Mouse (Mus musculus): ENCODE measurements at regions not wholly inside any gene's neighbourhood (a gene's known extent, or its start where the extent isn't known, plus 50 kb on each side); places are given as distances from the start of the nearest gene placed in this dataset.

- no peak for ATAC-seq
Observed at GRCm38 (mm10) chr10:17476720-17477119, 246.3 kb upstream of the Cited2 start.

- no peak for ATAC-seq
Observed at GRCm38 (mm10) chr10:17478761-17479632, 244.0 kb upstream of the Cited2 start.

GRCm38 (mm10) chr10:17482751-17483150 is 240.3 kb upstream of the Cited2 start:
- no peak for ATAC-seq

- ATAC-seq, result no peak
Observed at GRCm38 (mm10) chr10:17485049-17485449, 238.0 kb upstream of the Cited2 start.

- ATAC-seq, result no peak
Observed at GRCm38 (mm10) chr10:17485515-17485914, 237.5 kb upstream of the Cited2 start.

- ATAC-seq, result no peak
Observed at GRCm38 (mm10) chr10:17486011-17486410, 237.0 kb upstream of the Cited2 start.

GRCm38 (mm10) chr10:17487460-17487859 is 235.6 kb upstream of the Cited2 start:
- ATAC-seq, result no peak

- no peak for ATAC-seq
Observed at GRCm38 (mm10) chr10:17491611-17492305, 231.3 kb upstream of the Cited2 start.

GRCm38 (mm10) chr10:17493137-17493536 is 229.9 kb upstream of the Cited2 start:
- no peak for ATAC-seq

- no peak for ATAC-seq
Observed at GRCm38 (mm10) chr10:17496831-17497230, 226.2 kb upstream of the Cited2 start.

- ATAC-seq, result no peak
Observed at GRCm38 (mm10) chr10:17510626-17511193, 212.3 kb upstream of the Cited2 start.

- no peak for ATAC-seq
Observed at GRCm38 (mm10) chr10:17511779-17512335, 211.2 kb upstream of the Cited2 start.

- no peak for ATAC-seq
Observed at GRCm38 (mm10) chr10:17512487-17512886, 210.5 kb upstream of the Cited2 start.

GRCm38 (mm10) chr10:17513756-17514155 is 209.3 kb upstream of the Cited2 start:
- ATAC-seq, result no peak

GRCm38 (mm10) chr10:17516068-17516467 is 206.9 kb upstream of the Cited2 start:
- ATAC-seq, result no peak

- ATAC-seq, result no peak
Observed at GRCm38 (mm10) chr10:17518423-17519175, 204.4 kb upstream of the Cited2 start.

GRCm38 (mm10) chr10:17522026-17522541 is 200.9 kb upstream of the Cited2 start:
- ATAC-seq, result no peak

GRCm38 (mm10) chr10:17523558-17524328 is 199.3 kb upstream of the Cited2 start:
- no peak for ATAC-seq

GRCm38 (mm10) chr10:17527151-17527737 is 195.8 kb upstream of the Cited2 start:
- ATAC-seq, result no peak

- ATAC-seq, result no peak
Observed at GRCm38 (mm10) chr10:17528116-17528515, 194.9 kb upstream of the Cited2 start.

- no peak for ATAC-seq
Observed at GRCm38 (mm10) chr10:17528846-17529245, 194.2 kb upstream of the Cited2 start.

Data from activated CD4-positive, CD25-positive, alpha-beta regulatory T cell, adult 4 months (primary cell).